Mouse (Mus musculus): Measurements from ENCODE around the gene Phf24.

DNA sequence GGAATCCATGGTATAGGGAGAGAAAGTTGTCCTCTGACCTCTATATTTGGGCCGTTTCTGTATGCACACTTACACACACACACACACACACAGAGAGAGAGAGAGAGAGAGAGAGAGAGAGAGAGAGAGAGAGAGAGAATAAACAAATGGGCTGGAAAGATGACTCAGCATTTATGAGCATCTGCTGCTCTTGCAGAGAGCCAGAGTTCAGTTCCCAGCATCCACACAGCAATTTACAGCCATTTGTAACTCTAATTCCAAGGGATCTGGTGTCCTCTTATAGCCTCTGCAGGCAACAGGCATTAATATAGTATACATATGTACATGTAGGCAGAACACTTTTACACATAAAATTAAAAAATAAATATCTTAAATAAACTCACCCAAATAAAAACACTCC, 12.5 kb upstream of the Phf24 start:
- TF ChIP-seq CTCF (IDR thresholded peaks at IDR 0.05; ENCODE audit: borderline replicate concordance, extremely low read depth, insufficient read depth, insufficient read length) (no peak), POLR2A (IDR thresholded peaks at IDR 0.05; ENCODE audit: borderline replicate concordance, extremely low read depth, insufficient read depth, insufficient read length, poor library complexity, severe bottlenecking) (no peak)

All from brain, embryonic 14.5 days (tissue).